Mouse (Mus musculus): Measurements from ENCODE around the gene Foxb2.

DNA sequence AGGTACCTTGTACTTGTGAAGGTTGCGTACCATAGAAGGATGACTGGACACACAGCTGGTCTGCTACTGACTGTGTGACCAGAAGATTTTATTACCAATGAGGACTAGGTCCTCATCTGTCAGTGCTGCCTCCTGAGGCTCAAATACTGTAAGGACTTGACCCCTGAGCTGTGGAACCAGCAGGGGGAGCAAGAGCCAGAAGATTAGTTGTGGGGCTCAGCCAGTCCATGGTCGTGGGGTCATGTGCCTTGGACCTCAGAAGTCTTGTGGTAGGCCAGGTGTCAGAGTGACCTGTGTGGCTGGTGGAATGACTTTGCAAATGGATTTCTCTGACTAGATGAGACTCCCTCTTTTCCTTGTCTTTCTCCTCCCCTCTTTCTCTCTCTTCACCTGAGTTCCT is 29.5 kb upstream of the Foxb2 start:
- TF ChIP-seq CTCF (IDR thresholded peaks at IDR 0.05; ENCODE audit: low read depth, low read length) (0 out of 2 replicates have a peak, but pooled peaks have one; percentile 18), POLR2A (IDR thresholded peaks at IDR 0.05; ENCODE audit: borderline replicate concordance, low read depth, low read length) (no peak)

Measured in bone marrow macrophage, adult 2 months (primary cell).